Mouse (Mus musculus): ENCODE results near the gene AY358078. TPM values are rescaled to one million over a fixed set of nuclear protein-coding genes. Genes with fewer than 3 reads are reported as not detected.

The AY358078 gene
- polyA plus RNA-seq, 1 experiment from 2014 or later = not detected

Small RNA genes within 50 kb of the gene (microRNA-seq; reads per million reads assigned to microRNA genes)
- gene Gm27375 = not detected

Other genes with a start within 250 kb of the AY358078 start
- not detected in 2 replicates for gene Gm5622, start 247.3 kb upstream of the AY358078 start, polyA plus RNA-seq (2015; fragmentation: Nextera tagmentation; extraction: Ambion mirVana)
- gene Gm17175, start 226.0 kb upstream of the AY358078 start, polyA plus RNA-seq (2015; fragmentation: Nextera tagmentation; extraction: Ambion mirVana) = not detected in 2 replicates
- not detected in 2 replicates for gene Gm17174, start 207.9 kb upstream of the AY358078 start, polyA plus RNA-seq (2015; fragmentation: Nextera tagmentation; extraction: Ambion mirVana)
- not detected in 2 replicates for gene Gm17078, start 188.7 kb upstream of the AY358078 start, polyA plus RNA-seq (2015; fragmentation: Nextera tagmentation; extraction: Ambion mirVana)
- not detected in 2 replicates for gene Gm4181, start 164.4 kb upstream of the AY358078 start, polyA plus RNA-seq (2015; fragmentation: Nextera tagmentation; extraction: Ambion mirVana)
- gene Gm17079, start 104.6 kb upstream of the AY358078 start, polyA plus RNA-seq (2015; fragmentation: Nextera tagmentation; extraction: Ambion mirVana) = not detected in 2 replicates
- gene Gm5800, start 82.9 kb upstream of the AY358078 start, polyA plus RNA-seq (2015; fragmentation: Nextera tagmentation; extraction: Ambion mirVana) = not detected in 2 replicates
- gene Ang4, start 26.5 kb upstream of the AY358078 start, polyA plus RNA-seq (2015; fragmentation: Nextera tagmentation; extraction: Ambion mirVana) = not detected in 2 replicates
- not detected in 2 replicates for gene Ear6, start 53.7 kb downstream of the AY358078 start, polyA plus RNA-seq (2015; fragmentation: Nextera tagmentation; extraction: Ambion mirVana)
- 51.3 and 54.2 TPM in 2 replicates for gene Mettl17, start 84.8 kb downstream of the AY358078 start, polyA plus RNA-seq (2015; fragmentation: Nextera tagmentation; extraction: Ambion mirVana)
- gene Slc39a2, start 92.8 kb downstream of the AY358078 start, polyA plus RNA-seq (2015; fragmentation: Nextera tagmentation; extraction: Ambion mirVana) = 3.5 and 3.7 TPM in 2 replicates
- 55.2 and 72.4 TPM in 2 replicates for gene Ndrg2, start 114.1 kb downstream of the AY358078 start, polyA plus RNA-seq (2015; fragmentation: Nextera tagmentation; extraction: Ambion mirVana)
- gene Tppp2, start 118.4 kb downstream of the AY358078 start, polyA plus RNA-seq (2015; fragmentation: Nextera tagmentation; extraction: Ambion mirVana) = not detected in 2 replicates
- not detected in 2 replicates for gene Rnase13, start 122.7 kb downstream of the AY358078 start, polyA plus RNA-seq (2015; fragmentation: Nextera tagmentation; extraction: Ambion mirVana)
- 165 and 167 TPM in 2 replicates for gene Arhgef40, start 184.7 kb downstream of the AY358078 start, polyA plus RNA-seq (2015; fragmentation: Nextera tagmentation; extraction: Ambion mirVana)
- gene Tmem253, start 215.6 kb downstream of the AY358078 start, polyA plus RNA-seq (2015; fragmentation: Nextera tagmentation; extraction: Ambion mirVana) = 0.44 and 1.1 TPM in 2 replicates
- 31.1 and 36.0 TPM in 2 replicates for gene Zfp219, start 220.7 kb downstream of the AY358078 start, polyA plus RNA-seq (2015; fragmentation: Nextera tagmentation; extraction: Ambion mirVana)
- gene Olfr221, start 242.4 kb downstream of the AY358078 start, polyA plus RNA-seq (2015; fragmentation: Nextera tagmentation; extraction: Ambion mirVana) = not detected in 2 replicates